Mouse (Mus musculus) left cerebral cortex, adult 11 months (tissue): ENCODE data around the gene Rbm47.
"Not testable (repeated sequence)": the region's sequence is repeated elsewhere in the genome, so short reads cannot be mapped to it uniquely, and the experiment has no call there.

Source experiments
- DNase-seq: peaks from one replicate; pipeline ENCODE4 v3.0.0; 2022; ENCODE audit warnings: low spot score

The Rbm47 gene

DNA sequence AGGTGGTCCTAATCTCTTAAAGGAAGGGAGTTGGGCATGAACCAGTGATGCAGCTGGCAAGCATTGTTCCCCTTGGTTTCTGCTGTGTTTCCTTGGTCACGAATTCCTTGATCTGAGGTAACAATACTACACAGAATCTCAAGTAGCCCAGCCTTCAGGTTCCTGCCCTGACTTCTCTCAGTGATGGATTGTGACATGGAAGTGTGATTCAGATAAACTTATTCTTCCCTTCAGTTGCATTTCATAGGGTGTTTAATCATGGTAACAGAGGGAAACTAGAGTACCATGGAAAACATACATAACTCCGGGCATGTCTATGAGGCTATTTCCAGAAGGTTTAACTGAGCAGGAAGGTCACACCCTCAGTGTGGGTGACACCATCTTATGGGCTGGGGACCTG is at the start of gene Rbm47:
Gene Rbm47 (minus strand): TSS at position 101 of the 400 bp plus-strand sequence.
- no peak for DNase-seq

- DNase-seq: no peak
These were observed 47.7 kb upstream of the Rbm47 start for GRCm38 (mm10) chr5:66220620-66221019.

- DNase-seq: no peak
These were observed 46.8 kb upstream of the Rbm47 start for GRCm38 (mm10) chr5:66219692-66220091.

GRCm38 (mm10) chr5:66215569-66216277 is 42.8 kb upstream of the Rbm47 start:
- DNase-seq: no peak

DNA sequence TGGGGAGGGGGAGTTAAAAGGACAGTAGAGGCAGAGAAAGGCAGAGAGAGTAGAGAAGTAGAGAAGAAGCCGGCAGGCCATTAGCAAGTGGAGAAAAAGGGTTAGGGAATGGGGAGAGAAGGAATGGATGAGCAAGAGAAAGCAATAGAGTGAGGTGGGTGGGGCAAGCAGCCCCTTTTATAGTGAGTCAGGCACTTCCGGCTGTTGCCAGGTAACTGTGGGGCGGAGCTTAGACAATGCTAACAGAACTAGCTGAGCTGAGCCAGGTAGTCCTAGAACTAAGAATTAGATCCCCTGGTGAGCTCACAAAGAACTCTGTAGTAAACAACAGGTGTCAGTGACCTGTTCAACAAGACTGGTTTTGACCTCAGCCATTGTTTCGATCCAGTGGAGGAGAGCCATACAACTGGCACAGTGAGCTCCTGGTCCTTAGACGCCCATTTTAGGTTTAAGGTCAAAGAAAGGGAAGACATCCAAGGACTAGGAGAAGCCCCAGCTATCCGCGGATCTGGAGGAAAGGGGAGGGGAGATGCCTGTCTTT is 41.5 kb upstream of the Rbm47 start:
- no peak for DNase-seq

GRCm38 (mm10) chr5:66209532-66210176 is 36.7 kb upstream of the Rbm47 start:
- DNase-seq: no peak

DNA sequence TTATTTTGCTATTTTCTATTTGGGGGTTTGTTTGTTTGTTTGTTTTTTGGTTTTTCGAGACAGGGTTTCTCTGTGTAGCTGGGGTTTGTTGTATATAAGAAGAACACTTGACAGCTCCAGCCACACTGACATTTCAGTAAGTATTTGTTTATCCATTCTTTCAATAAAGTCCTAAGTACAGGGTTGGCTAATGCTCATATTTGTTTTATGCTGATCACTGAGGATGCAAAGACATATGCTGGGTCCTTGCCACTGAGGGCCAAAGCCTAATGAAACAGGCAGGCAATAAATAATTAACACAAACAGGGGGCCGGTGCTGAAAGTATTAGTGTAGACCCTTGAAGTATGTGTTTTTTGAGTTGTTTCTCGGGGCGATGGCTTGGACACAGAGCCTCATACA is 32.0 kb upstream of the Rbm47 start:
- DNase-seq: no peak

- no peak for DNase-seq
These were observed 30.5 kb upstream of the Rbm47 start for GRCm38 (mm10) chr5:66203424-66203823.

- DNase-seq: no peak
These were observed 27.1 kb upstream of the Rbm47 start for GRCm38 (mm10) chr5:66200044-66200443.

DNA sequence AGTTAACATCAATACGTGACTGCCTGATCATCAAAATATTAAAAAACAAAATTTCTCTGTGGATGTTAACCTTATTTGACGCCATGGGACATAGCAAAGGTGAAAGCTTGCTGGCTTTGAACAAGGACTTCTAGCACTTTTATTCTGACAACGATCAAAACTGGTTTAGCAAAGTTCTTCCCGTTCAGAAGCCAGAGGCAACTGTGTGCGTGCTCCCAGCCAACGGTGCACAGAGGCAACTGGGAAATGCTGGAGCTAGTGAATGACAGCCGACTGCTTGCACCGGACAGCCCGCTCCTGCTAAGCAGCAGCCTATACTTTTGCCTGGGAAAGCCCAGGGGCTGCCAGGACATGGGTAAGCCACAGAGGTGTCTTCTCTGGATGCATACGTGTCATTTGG is 22.4 kb upstream of the Rbm47 start:
- DNase-seq: no peak

DNA sequence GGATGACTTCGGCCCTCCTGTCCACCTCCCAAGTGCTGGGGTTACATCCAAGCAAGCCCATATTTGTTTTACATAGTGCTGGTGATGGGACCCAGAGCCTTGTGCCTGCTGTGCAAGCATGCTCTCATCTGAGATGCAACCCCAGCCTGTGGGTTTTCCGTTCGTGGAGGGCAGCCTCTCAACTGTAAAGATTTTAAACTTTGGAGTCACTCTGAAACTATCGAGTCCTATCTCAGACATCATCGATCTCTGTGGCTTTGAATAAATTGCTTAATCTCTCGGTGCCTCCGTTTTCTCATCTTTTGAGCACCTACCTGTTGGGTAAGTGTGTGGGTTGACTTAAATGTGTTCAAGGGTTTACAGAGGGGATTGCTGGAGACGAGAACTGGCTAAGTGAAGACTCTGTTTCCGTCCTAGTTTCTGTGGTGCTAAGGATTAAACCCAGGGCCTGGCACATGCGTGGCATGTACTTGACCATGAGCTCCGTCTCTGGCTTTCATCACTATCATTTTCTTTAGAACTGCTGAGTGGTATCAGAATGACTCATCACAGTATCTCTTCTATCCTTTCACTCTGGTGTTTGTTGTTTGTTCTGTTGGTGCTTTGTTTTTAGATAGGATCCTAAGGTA is 20.4 kb upstream of the Rbm47 start:
- DNase-seq: no peak

GRCm38 (mm10) chr5:66191185-66191503 is 18.2 kb upstream of the Rbm47 start:
- no peak for DNase-seq

DNA sequence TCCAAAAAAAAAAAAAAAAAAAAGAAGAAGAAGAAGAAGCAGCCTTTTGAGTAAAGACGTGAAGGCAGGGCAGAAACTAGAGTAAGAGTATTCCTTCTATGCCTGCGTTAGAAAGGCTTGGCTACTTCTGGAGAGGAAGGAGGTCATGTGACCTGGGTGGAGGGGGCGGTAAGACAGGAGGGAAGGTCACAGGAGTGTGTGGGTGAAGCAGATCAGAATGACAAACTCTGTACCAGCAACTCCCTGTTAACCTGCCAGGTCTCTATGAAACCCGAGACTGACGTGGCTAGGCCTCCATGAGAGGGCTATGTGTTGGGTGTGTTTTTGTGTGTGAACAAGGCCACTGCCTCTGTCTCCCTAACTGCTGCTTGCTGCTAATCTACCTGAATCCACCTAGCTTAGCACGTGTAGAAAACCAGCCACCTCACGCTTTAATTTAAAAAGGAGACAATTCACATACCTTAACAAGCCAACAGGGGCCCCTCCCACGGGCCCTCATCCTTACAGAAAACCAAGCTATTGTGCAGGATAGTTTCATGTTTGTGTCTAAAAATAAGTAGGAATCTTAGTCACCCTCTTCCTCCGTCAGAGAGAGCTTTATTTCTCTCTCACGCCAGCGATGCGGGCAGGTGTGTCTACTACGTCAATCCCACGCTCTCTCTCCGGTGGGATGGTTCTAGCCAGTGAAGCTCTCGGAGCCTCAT is 17.7 kb upstream of the Rbm47 start:
- no peak for DNase-seq

GRCm38 (mm10) chr5:66188591-66188990 is 15.7 kb upstream of the Rbm47 start:
- DNase-seq: not testable (repeated sequence)

DNA sequence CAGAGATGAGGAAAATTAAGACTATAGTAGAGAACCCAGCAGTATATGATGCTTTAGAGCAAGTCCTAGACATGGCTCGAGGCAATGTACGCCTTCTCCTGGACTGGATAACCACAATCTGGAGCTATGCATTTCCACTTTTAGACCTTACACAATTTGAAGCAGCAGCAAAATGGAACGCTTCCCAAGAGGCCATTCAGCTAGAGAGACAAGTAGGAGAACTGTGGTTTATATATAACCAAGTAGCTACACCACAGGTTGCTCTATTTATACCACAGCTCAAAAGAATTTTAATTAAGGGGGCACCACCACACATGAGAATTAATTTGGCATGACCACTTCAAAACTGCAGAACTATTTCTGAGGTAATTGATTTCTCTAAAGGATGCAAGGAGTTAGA is 9.2 kb upstream of the Rbm47 start:
- no peak for DNase-seq

GRCm38 (mm10) chr5:66174160-66174837 is 1.4 kb upstream of the Rbm47 start:
- no peak for DNase-seq

DNA sequence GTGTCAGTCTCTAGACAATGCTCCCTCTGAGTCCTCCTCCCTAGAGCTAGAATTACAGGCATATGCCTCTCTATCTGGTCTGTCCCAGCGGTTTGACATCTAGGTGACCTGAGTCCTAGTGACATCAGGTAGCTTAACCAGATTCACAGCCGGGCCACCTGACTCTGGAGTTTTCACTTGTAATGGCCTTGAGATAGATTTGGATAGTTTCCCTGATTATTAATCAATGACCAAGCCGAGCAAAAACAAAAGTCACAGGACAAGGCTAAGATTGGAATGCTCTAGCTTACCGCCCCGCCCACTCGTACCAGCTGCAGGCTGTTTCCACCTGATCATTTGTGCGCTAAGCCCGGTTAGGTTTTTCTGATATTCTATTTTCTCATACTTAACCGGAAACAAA is 2.3 kb downstream of the Rbm47 start:
- DNase-seq: no peak

GRCm38 (mm10) chr5:66169099-66169485 is 3.8 kb downstream of the Rbm47 start:
- DNase-seq: no peak

DNA sequence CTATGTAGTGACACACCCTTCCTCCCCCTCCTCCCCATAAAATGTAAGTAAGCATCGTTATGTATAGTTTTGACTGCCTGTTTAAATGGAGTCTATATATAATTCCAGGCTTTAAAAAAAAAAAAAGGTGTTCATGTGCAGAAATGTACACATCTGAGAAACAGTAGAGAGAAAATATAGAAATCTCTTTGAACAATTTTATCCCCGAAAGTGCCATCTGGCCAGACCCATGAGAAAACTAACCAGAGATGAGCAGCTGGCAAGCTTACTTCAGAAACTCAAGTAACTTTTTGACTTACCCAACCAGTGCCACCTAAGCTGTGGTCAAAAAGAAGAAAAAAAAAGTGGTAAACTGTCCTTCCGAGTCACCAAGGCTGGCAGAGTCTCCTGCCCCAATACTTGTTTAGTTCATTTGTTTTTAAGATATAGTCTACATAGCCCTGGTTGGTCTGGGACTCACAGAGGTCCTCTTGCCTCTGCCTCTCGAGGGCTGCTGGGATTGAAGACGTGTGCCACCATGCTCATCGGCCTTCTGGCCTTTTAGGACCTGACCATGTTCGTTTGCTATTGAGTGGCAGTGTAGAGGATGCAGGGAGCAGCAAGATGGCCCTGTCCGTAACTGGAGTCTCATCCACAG is 4.3 kb downstream of the Rbm47 start:
- DNase-seq: no peak

GRCm38 (mm10) chr5:66166931-66167330 is 6.0 kb downstream of the Rbm47 start:
- DNase-seq: no peak

DNA sequence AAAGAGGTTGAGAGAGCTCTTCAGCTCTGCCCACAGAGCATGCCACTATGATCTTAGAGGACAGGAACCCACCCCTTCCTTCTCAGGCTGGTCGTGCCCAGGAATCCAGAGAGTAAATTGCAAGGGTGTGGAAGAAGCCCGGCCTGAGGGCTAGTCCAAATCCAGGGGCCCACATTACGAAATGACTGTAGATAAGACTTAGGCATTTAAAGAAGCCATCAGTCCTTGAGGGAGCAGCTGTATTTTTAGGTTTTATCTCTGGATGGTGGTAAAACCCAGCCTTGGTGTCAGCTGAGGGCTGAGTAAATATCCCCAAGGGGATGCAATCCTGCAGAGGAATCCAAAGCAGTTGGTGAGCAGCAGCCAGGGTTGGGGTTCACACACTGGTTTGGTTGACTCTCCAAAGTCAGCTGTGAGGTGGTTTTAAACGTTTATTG is 6.7 kb downstream of the Rbm47 start:
- no peak for DNase-seq

GRCm38 (mm10) chr5:66165748-66166147 is 7.2 kb downstream of the Rbm47 start:
- no peak for DNase-seq
